Mouse (Mus musculus) neural tube, embryonic 14.5 days (tissue): ENCODE results near the gene Rcan1. TPM values are rescaled to one million over a fixed set of nuclear protein-coding genes. Genes with fewer than 3 reads are reported as not detected.

ENCODE experiments used
- ATAC-seq: fragments of 200-750 bp; cut with Nextera tagmentation; 2 replicates; pipeline ENCODE4 v1.8.0; 2017; ENCODE audit warnings: low read depth, mild to moderate bottlenecking, moderate TSS enrichment, moderate library complexity
- H3K27ac ChIP-seq: fragments of 300-500 bp; sonication (generic); 2 replicates; pipeline ENCODE4 v1.5.1; 2014; ENCODE audit warnings: low read depth, mild to moderate bottlenecking, control low read depth, low read length, moderate library complexity, mixed read lengths
- H3K27me3 ChIP-seq: fragments of 300-500 bp; sonication (generic); 2 replicates; pipeline ENCODE4 v1.6.1; 2014; ENCODE audit warnings: low read length; ENCODE audit not compliant: control insufficient read depth, insufficient read depth
- H3K36me3 ChIP-seq: fragments of 300-500 bp; sonication (generic); 2 replicates; pipeline ENCODE4 v1.6.1; 2014; ENCODE audit warnings: low read length, mixed read lengths; ENCODE audit not compliant: control insufficient read depth, insufficient read depth
- H3K4me1 ChIP-seq: fragments of 300-500 bp; sonication (generic); 2 replicates; pipeline ENCODE4 v1.6.1; 2014; ENCODE audit warnings: low read length; ENCODE audit not compliant: control insufficient read depth, insufficient read depth
- H3K4me2 ChIP-seq: fragments of 300-500 bp; sonication (generic); 2 replicates; pipeline ENCODE4 v1.6.1; 2014; ENCODE audit warnings: mild to moderate bottlenecking, low read depth, low read length, control low read depth
- H3K4me3 ChIP-seq: fragments of 300-500 bp; sonication (generic); 2 replicates; pipeline ENCODE4 v1.5.1; 2014; ENCODE audit warnings: low read depth, low read length, control low read depth, mixed read lengths
- H3K9ac ChIP-seq: fragments of 300-500 bp; sonication (generic); replicated peaks from 2 replicates; pipeline ENCODE4 v1.6.1; 2014; ENCODE audit warnings: low read depth, mild to moderate bottlenecking, control low read depth, low read length, mixed read lengths
- H3K9me3 ChIP-seq: fragments of 300-500 bp; sonication (generic); 2 replicates; pipeline ENCODE4 v1.6.1; 2016; ENCODE audit warnings: low read length; ENCODE audit not compliant: control insufficient read depth
- WGBS: fragments of 180-500 bp; shearing (Covaris S2); extraction: QIAGEN DNeasy Blood & Tissue Kit; methylation state at CpG from one replicate; pipeline ENCODE4 v1.1.7; 2014; 5-methylcytosine and 5-hydroxymethylcytosine counted together
- polyA plus RNA-seq: library from polyadenylated mRNA; unstranded; fragments of >200 nt; fragmentation: Nextera tagmentation; extraction: Ambion mirVana; gene quantifications from 2 replicates; pipeline ENCODE4 v1.2.1, GENCODE M21; 2014

Rcan1 gene
- polyA plus RNA-seq, 1 experiment from 2014 or later, result 70.6 TPM

- Histone ChIP-seq H3K27ac (no peak overlapping the region), H3K36me3 (no peaks in the 10 kb centered on the region), H3K9ac (no peak overlapping the region), H3K9me3 (no peaks in the 10 kb centered on the region), H3K4me1 (peaks cover 16% of the 10 kb centered on the region; the same call in 1 of the 2 replicates), H3K4me3 (no peak overlapping the region), H3K4me2 (no peak overlapping the region), H3K27me3 (no peaks in the 10 kb centered on the region)
- ATAC-seq, result no peak
- 72% methylated on average over 6 of the region's 6 CpGs for WGBS
Measured at GRCm38 (mm10) chr16:92461412-92461811, 9.3 kb downstream of the Rcan1 start.

GRCm38 (mm10) chr16:92457594-92457993, 13.1 kb downstream of the Rcan1 start:
- WGBS, result 31% methylated on average over 7 of the region's 7 CpGs
- Histone ChIP-seq H3K9me3 (no peaks in the 10 kb centered on the region), H3K4me1 (no peaks in the 10 kb centered on the region), H3K27ac (no peak overlapping the region), H3K4me3 (no peak overlapping the region), H3K27me3 (no peaks in the 10 kb centered on the region), H3K9ac (no peak overlapping the region), H3K36me3 (no peaks in the 10 kb centered on the region), H3K4me2 (no peak overlapping the region)
- ATAC-seq, result peak; percentile 47; the same call in 1 of the 2 replicates

- H3K9ac ChIP-seq, result no peak overlapping the region
- no peaks in the 10 kb centered on the region for H3K36me3 ChIP-seq
- no peak for ATAC-seq
- no peak overlapping the region for H3K4me2 ChIP-seq
- H3K9me3 ChIP-seq, result no peaks in the 10 kb centered on the region
- H3K27me3 ChIP-seq, result no peaks in the 10 kb centered on the region
- H3K4me1 ChIP-seq, result no peaks in the 10 kb centered on the region
- 90% methylated on average over 5 of the region's 5 CpGs for WGBS
- H3K4me3 ChIP-seq, result no peak overlapping the region
- no peak overlapping the region for H3K27ac ChIP-seq
Measured at GRCm38 (mm10) chr16:92455969-92456368, 14.7 kb downstream of the Rcan1 start.

GRCm38 (mm10) chr16:92455488-92455887, 15.2 kb downstream of the Rcan1 start:
- no peak overlapping the region for H3K9ac ChIP-seq
- H3K36me3 ChIP-seq, result no peaks in the 10 kb centered on the region
- WGBS, result 76% methylated on average over 8 of the region's 8 CpGs
- H3K4me1 ChIP-seq, result no peaks in the 10 kb centered on the region
- no peaks in the 10 kb centered on the region for H3K9me3 ChIP-seq
- no peak overlapping the region for H3K4me3 ChIP-seq
- H3K4me2 ChIP-seq, result no peak overlapping the region
- no peak overlapping the region for H3K27ac ChIP-seq
- ATAC-seq, result no peak
- no peaks in the 10 kb centered on the region for H3K27me3 ChIP-seq

GRCm38 (mm10) chr16:92454495-92454894, 16.2 kb downstream of the Rcan1 start:
- H3K9me3 ChIP-seq, result no peaks in the 10 kb centered on the region
- ATAC-seq, result no peak
- no peak overlapping the region for H3K4me3 ChIP-seq
- no peak overlapping the region for H3K9ac ChIP-seq
- H3K36me3 ChIP-seq, result no peaks in the 10 kb centered on the region
- H3K27ac ChIP-seq, result no peak overlapping the region
- H3K4me2 ChIP-seq, result no peak overlapping the region
- WGBS, result 89% methylated on average over 18 of the region's 18 CpGs
- H3K27me3 ChIP-seq, result no peaks in the 10 kb centered on the region
- no peaks in the 10 kb centered on the region for H3K4me1 ChIP-seq

GRCm38 (mm10) chr16:92454002-92454401, 16.7 kb downstream of the Rcan1 start:
- Histone ChIP-seq H3K9me3 (no peaks in the 10 kb centered on the region), H3K9ac (no peak overlapping the region), H3K27ac (no peak overlapping the region), H3K36me3 (no peaks in the 10 kb centered on the region), H3K27me3 (no peaks in the 10 kb centered on the region), H3K4me3 (no peak overlapping the region), H3K4me1 (no peaks in the 10 kb centered on the region), H3K4me2 (no peak overlapping the region)
- no peak for ATAC-seq
- WGBS, result 90% methylated on average over 7 of the region's 7 CpGs

GRCm38 (mm10) chr16:92452609-92453008, 18.1 kb downstream of the Rcan1 start:
- no peak overlapping the region for H3K27ac ChIP-seq
- H3K36me3 ChIP-seq, result no peaks in the 10 kb centered on the region
- ATAC-seq, result no peak
- no peak overlapping the region for H3K4me3 ChIP-seq
- H3K9ac ChIP-seq, result no peak overlapping the region
- H3K4me2 ChIP-seq, result no peak overlapping the region
- no peaks in the 10 kb centered on the region for H3K9me3 ChIP-seq
- no peaks in the 10 kb centered on the region for H3K4me1 ChIP-seq
- 74% methylated on average over 8 of the region's 8 CpGs for WGBS
- H3K27me3 ChIP-seq, result no peaks in the 10 kb centered on the region

- H3K36me3 ChIP-seq, result no peaks in the 10 kb centered on the region
- no peaks in the 10 kb centered on the region for H3K27me3 ChIP-seq
- WGBS, result 93% methylated on average over 17 of the region's 17 CpGs
- H3K4me1 ChIP-seq, result no peaks in the 10 kb centered on the region
- no peak overlapping the region for H3K4me3 ChIP-seq
- H3K27ac ChIP-seq, result no peak overlapping the region
- ATAC-seq, result no peak
- no peak overlapping the region for H3K9ac ChIP-seq
- no peak overlapping the region for H3K4me2 ChIP-seq
- H3K9me3 ChIP-seq, result no peaks in the 10 kb centered on the region
Measured at GRCm38 (mm10) chr16:92451516-92452072, 19.1 kb downstream of the Rcan1 start.

- Histone ChIP-seq H3K4me2 (no peak overlapping the region), H3K4me3 (no peak overlapping the region), H3K27ac (no peak overlapping the region), H3K36me3 (no peaks in the 10 kb centered on the region), H3K9me3 (no peaks in the 10 kb centered on the region), H3K27me3 (no peaks in the 10 kb centered on the region), H3K4me1 (no peaks in the 10 kb centered on the region), H3K9ac (no peak overlapping the region)
- 75% methylated on average over 8 of the region's 8 CpGs for WGBS
- ATAC-seq, result no peak
Measured at GRCm38 (mm10) chr16:92450331-92450730, 20.3 kb downstream of the Rcan1 start.
